Mouse (Mus musculus) olfactory bulb, adult 2 months (tissue): ENCODE data around the gene Pram1.

Experiments
- CTCF ChIP-seq: fragments of 200-500 bp; IDR thresholded peaks from 2 replicates; pipeline ENCODE4 v1.5.1; 2012; ENCODE audit warnings: low read depth, mild to moderate bottlenecking, low read length, moderate library complexity; ENCODE audit not compliant: insufficient read depth
- POLR2A ChIP-seq: fragments of 200-500 bp; IDR thresholded peaks from 2 replicates; pipeline ENCODE4 v1.6.1; 2012; ENCODE audit warnings: mild to moderate bottlenecking, low read depth, low read length, moderate library complexity; ENCODE audit not compliant: insufficient read depth

GRCm38 (mm10) chr17:33678771-33679170, 40.9 kb downstream of the Pram1 start:
- no peak for TF ChIP-seq POLR2A
- TF ChIP-seq CTCF = no peak
